Mouse (Mus musculus) erythroblast, embryonic 14.5 days (primary cell): Measurements from ENCODE around the gene Atf7ip. TPM values are rescaled to one million over a fixed set of nuclear protein-coding genes. Genes with fewer than 3 reads are reported as not detected.

ENCODE experiments used
- H3K27me3 ChIP-seq: 2 replicates; pipeline ENCODE4 v1.6.1; 2012; ENCODE audit warnings: inconsistent platforms; ENCODE audit not compliant: control insufficient read depth
- H3K36me3 ChIP-seq: 2 replicates; pipeline ENCODE4 v1.6.1; 2012; ENCODE audit warnings: mild to moderate bottlenecking, inconsistent platforms; ENCODE audit not compliant: control insufficient read depth
- H3K4me1 ChIP-seq: 2 replicates; pipeline ENCODE4 v1.6.1; 2012; ENCODE audit warnings: inconsistent platforms; ENCODE audit not compliant: control insufficient read depth
- H3K4me3 ChIP-seq: replicated peaks from 2 replicates; pipeline ENCODE3; 2012; ENCODE audit warnings: moderate library complexity, mild to moderate bottlenecking, inconsistent platforms
- H3K9me3 ChIP-seq: 2 replicates; pipeline ENCODE4 v1.6.1; 2012; ENCODE audit warnings: low read length, inconsistent platforms, mixed read lengths; ENCODE audit not compliant: control insufficient read depth
- GATA1 ChIP-seq: IDR thresholded peaks from 2 replicates; pipeline ENCODE4 v1.6.1; 2012; ENCODE audit warnings: low read length, inconsistent platforms, mixed read lengths
- TAL1 ChIP-seq: IDR thresholded peaks from 3 replicates; pipeline ENCODE4 v1.6.1; 2012; ENCODE audit warnings: low read length, inconsistent platforms, mixed read lengths
- polyA plus RNA-seq: library from polyadenylated mRNA; stranded (reverse); fragments of >175 nt; gene quantifications from 2 replicates; pipeline ENCODE4 v1.2.3, GENCODE M21; 2012

The Atf7ip gene
- polyA plus RNA-seq, 1 experiment, result 3.8 TPM

- TF ChIP-seq TAL1 (no peak), GATA1 (no peak)
Measured at GRCm38 (mm10) chr6:136468401-136468912, 37.5 kb upstream of the Atf7ip start.

GRCm38 (mm10) chr6:136468974-136469792 lies 36.8 kb upstream of the Atf7ip start:
- TF ChIP-seq TAL1 (no peak), GATA1 (no peak)
- peaks cover 1% of the 10 kb centered on the region for H3K27me3 ChIP-seq
- H3K9me3 ChIP-seq, result no peaks in the 10 kb centered on the region
- peaks cover 79% of the 10 kb centered on the region for H3K4me1 ChIP-seq
- no peaks in the 10 kb centered on the region for H3K36me3 ChIP-seq
- H3K4me3 ChIP-seq, result peak overlapping the region; percentile 53

More at GRCm38 (mm10) chr6:136468401-136468912, 37.5 kb upstream of the Atf7ip start:
- H3K27me3 ChIP-seq, result peaks cover 8% of the 10 kb centered on the region
- H3K36me3 ChIP-seq, result no peaks in the 10 kb centered on the region
- H3K9me3 ChIP-seq, result no peaks in the 10 kb centered on the region
- peaks cover 76% of the 10 kb centered on the region for H3K4me1 ChIP-seq
- peak overlapping the region; percentile 53 for H3K4me3 ChIP-seq

DNA sequence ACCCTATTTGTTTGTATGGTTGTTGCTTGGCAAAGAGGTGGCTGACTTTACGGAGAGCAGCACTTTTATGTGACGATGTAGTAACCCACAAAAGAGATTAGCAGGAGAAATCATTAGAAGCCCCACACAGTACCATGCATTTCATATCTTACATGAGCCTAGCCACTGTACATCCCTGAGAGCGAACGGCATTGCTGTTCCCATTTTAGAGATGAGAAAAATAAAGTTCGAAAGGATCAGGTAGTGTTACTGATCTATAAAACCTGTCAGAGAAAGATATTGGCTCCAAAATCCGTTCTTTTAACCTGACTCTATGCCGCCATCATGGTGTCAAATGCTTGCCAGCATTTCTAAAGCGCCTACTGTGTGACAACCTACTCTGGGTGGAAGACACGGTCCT lies 36.2 kb upstream of the Atf7ip start:
- no peaks in the 10 kb centered on the region for H3K27me3 ChIP-seq
- H3K4me1 ChIP-seq, result peaks cover 82% of the 10 kb centered on the region
- peak overlapping the region; percentile 56 for H3K4me3 ChIP-seq
- H3K9me3 ChIP-seq, result no peaks in the 10 kb centered on the region
- TF ChIP-seq TAL1, result no peak
- no peak for TF ChIP-seq GATA1
- no peaks in the 10 kb centered on the region for H3K36me3 ChIP-seq

- Histone ChIP-seq H3K4me3 (peak overlapping the region; percentile 56), H3K36me3 (no peaks in the 10 kb centered on the region), H3K9me3 (no peaks in the 10 kb centered on the region), H3K27me3 (no peaks in the 10 kb centered on the region), H3K4me1 (peaks cover 88% of the 10 kb centered on the region)
- no peak for TF ChIP-seq TAL1
- no peak for TF ChIP-seq GATA1
Measured at GRCm38 (mm10) chr6:136470321-136471230, 35.4 kb upstream of the Atf7ip start.

GRCm38 (mm10) chr6:136471601-136472000 lies 34.4 kb upstream of the Atf7ip start:
- Histone ChIP-seq H3K36me3 (no peaks in the 10 kb centered on the region), H3K4me1 (peaks cover 81% of the 10 kb centered on the region), H3K27me3 (no peaks in the 10 kb centered on the region), H3K4me3 (peak overlapping the region; percentile 56), H3K9me3 (no peaks in the 10 kb centered on the region)
- TF ChIP-seq TAL1, result no peak
- TF ChIP-seq GATA1, result no peak

GRCm38 (mm10) chr6:136472779-136473178 lies 33.2 kb upstream of the Atf7ip start:
- H3K36me3 ChIP-seq, result no peaks in the 10 kb centered on the region
- TF ChIP-seq GATA1, result no peak
- TF ChIP-seq TAL1, result peak; percentile 33; the same call in 1 of the 3 replicates
- peaks cover 69% of the 10 kb centered on the region for H3K4me1 ChIP-seq
- H3K27me3 ChIP-seq, result no peaks in the 10 kb centered on the region
- no peaks in the 10 kb centered on the region for H3K9me3 ChIP-seq
- H3K4me3 ChIP-seq, result peak overlapping the region; percentile 40

- no peaks in the 10 kb centered on the region for H3K27me3 ChIP-seq
- H3K4me1 ChIP-seq, result peaks cover 64% of the 10 kb centered on the region
- TF ChIP-seq GATA1 (no peak), TAL1 (no peak)
- no peaks in the 10 kb centered on the region for H3K36me3 ChIP-seq
- H3K4me3 ChIP-seq, result peak overlapping the region; percentile 3
- no peaks in the 10 kb centered on the region for H3K9me3 ChIP-seq
Measured at GRCm38 (mm10) chr6:136473472-136474129, 32.4 kb upstream of the Atf7ip start.

- no peaks in the 10 kb centered on the region for H3K27me3 ChIP-seq
- H3K9me3 ChIP-seq, result no peaks in the 10 kb centered on the region
- H3K36me3 ChIP-seq, result no peaks in the 10 kb centered on the region
- no peak overlapping the region for H3K4me3 ChIP-seq
- TF ChIP-seq TAL1 (no peak), GATA1 (no peak)
- H3K4me1 ChIP-seq, result peaks cover 47% of the 10 kb centered on the region
Measured at GRCm38 (mm10) chr6:136475171-136475860, 30.7 kb upstream of the Atf7ip start.
